Mouse (Mus musculus) midbrain, embryonic 16.5 days (tissue): Measurements from ENCODE around the gene Tctex1d4. TPM values are rescaled to one million over a fixed set of nuclear protein-coding genes. Genes with fewer than 3 reads are reported as not detected.

Experiments
- ATAC-seq: fragments of 200-750 bp; cut with Nextera tagmentation; 2 replicates; pipeline ENCODE4 v1.8.0; 2017; ENCODE audit warnings: moderate TSS enrichment
- H3K27ac ChIP-seq: fragments of 300-500 bp; sonication (generic); 2 replicates; pipeline ENCODE4 v1.5.1; 2014; ENCODE audit warnings: mild to moderate bottlenecking, low read length, mixed read lengths
- H3K27me3 ChIP-seq: fragments of 300-500 bp; sonication (generic); 2 replicates; pipeline ENCODE4 v1.6.1; 2014; ENCODE audit warnings: low read depth, low read length, mixed read lengths; ENCODE audit not compliant: control insufficient read depth, insufficient read depth
- H3K36me3 ChIP-seq: fragments of 300-500 bp; sonication (generic); 2 replicates; pipeline ENCODE4 v1.6.1; 2014; ENCODE audit warnings: mild to moderate bottlenecking, low read length, moderate library complexity, mixed read lengths; ENCODE audit not compliant: control insufficient read depth, insufficient read depth
- H3K4me1 ChIP-seq: fragments of 300-500 bp; sonication (generic); 2 replicates; pipeline ENCODE4 v1.6.1; 2014; ENCODE audit warnings: mild to moderate bottlenecking, low read length, mixed read lengths; ENCODE audit not compliant: control insufficient read depth, insufficient read depth
- H3K4me2 ChIP-seq: fragments of 300-500 bp; sonication (generic); 2 replicates; pipeline ENCODE4 v1.6.1; 2014; ENCODE audit warnings: mild to moderate bottlenecking, low read length, mixed read lengths
- H3K4me3 ChIP-seq: fragments of 300-500 bp; sonication (generic); 2 replicates; pipeline ENCODE4 v1.5.1; 2014; ENCODE audit warnings: low read depth, mild to moderate bottlenecking, low read length, moderate library complexity, mixed read lengths
- H3K9ac ChIP-seq: fragments of 300-500 bp; sonication (generic); 2 replicates; pipeline ENCODE4 v1.6.1; 2014; ENCODE audit warnings: low read depth, low read length, mixed read lengths
- H3K9me3 ChIP-seq: fragments of 300-500 bp; sonication (generic); replicated peaks from 2 replicates; pipeline ENCODE4 v1.6.1; 2014; ENCODE audit warnings: mild to moderate bottlenecking, low read length, mixed read lengths; ENCODE audit not compliant: control insufficient read depth, poor library complexity, severe bottlenecking
- WGBS: fragments of 180-500 bp; shearing (Covaris S2); extraction: QIAGEN DNeasy Blood & Tissue Kit; methylation state at CpG from one replicate; pipeline ENCODE4 v1.1.7; 2014; 5-methylcytosine and 5-hydroxymethylcytosine counted together
- polyA plus RNA-seq: library from polyadenylated mRNA; unstranded; fragments of >200 nt; fragmentation: Nextera tagmentation; extraction: Ambion mirVana; gene quantifications from 2 replicates; pipeline ENCODE4 v1.2.1, GENCODE M21; 2015

Tctex1d4 gene
- polyA plus RNA-seq, 1 experiment from 2014 or later, result 1.1 TPM

GRCm38 (mm10) chr4:117110985-117111384 lies 15.6 kb upstream of the Tctex1d4 start:
- Histone ChIP-seq H3K27me3 (no peaks in the 10 kb centered on the region), H3K4me3 (no peak overlapping the region), H3K4me1 (no peaks in the 10 kb centered on the region), H3K9ac (no peak overlapping the region), H3K9me3 (no peaks in the 10 kb centered on the region), H3K4me2 (no peak overlapping the region), H3K27ac (no peak overlapping the region), H3K36me3 (peaks cover 13% of the 10 kb centered on the region)
- ATAC-seq, result no peak
- WGBS, result 93% methylated on average over 11 of the region's 11 CpGs

- Histone ChIP-seq H3K27me3 (no peaks in the 10 kb centered on the region), H3K4me3 (no peak overlapping the region), H3K9me3 (no peaks in the 10 kb centered on the region), H3K4me1 (no peaks in the 10 kb centered on the region), H3K27ac (no peak overlapping the region), H3K36me3 (peaks cover 9% of the 10 kb centered on the region; the same call in 1 of the 2 replicates), H3K4me2 (no peak overlapping the region), H3K9ac (no peak overlapping the region)
- WGBS, result 82% methylated on average over 1 of the region's 1 CpGs
- ATAC-seq, result no peak
Measured at GRCm38 (mm10) chr4:117113237-117113636, 13.4 kb upstream of the Tctex1d4 start.

- WGBS, result 88% methylated on average over 5 of the region's 5 CpGs
- no peak for ATAC-seq
- Histone ChIP-seq H3K4me3 (no peak overlapping the region), H3K27me3 (no peaks in the 10 kb centered on the region), H3K9me3 (no peaks in the 10 kb centered on the region), H3K4me2 (no peak overlapping the region), H3K27ac (no peak overlapping the region), H3K36me3 (peaks cover 7% of the 10 kb centered on the region; the same call in 1 of the 2 replicates), H3K4me1 (peaks cover 6% of the 10 kb centered on the region; the same call in 1 of the 2 replicates), H3K9ac (no peak overlapping the region)
Measured at GRCm38 (mm10) chr4:117115592-117115991, 11.0 kb upstream of the Tctex1d4 start.

GRCm38 (mm10) chr4:117117931-117118330 lies 8.7 kb upstream of the Tctex1d4 start:
- 94% methylated on average over 7 of the region's 7 CpGs for WGBS
- peaks cover 6% of the 10 kb centered on the region; the same call in 1 of the 2 replicates for H3K4me1 ChIP-seq

GRCm38 (mm10) chr4:117119636-117120035 lies 7.0 kb upstream of the Tctex1d4 start:
- Histone ChIP-seq H3K27me3 (no peaks in the 10 kb centered on the region), H3K9ac (peak overlapping the region; percentile 79), H3K36me3 (no peaks in the 10 kb centered on the region), H3K4me3 (peak overlapping the region; percentile 69), H3K9me3 (no peaks in the 10 kb centered on the region), H3K4me2 (peak overlapping the region; percentile 88), H3K27ac (peak overlapping the region; percentile 94), H3K4me1 (peaks cover 6% of the 10 kb centered on the region; the same call in 1 of the 2 replicates)
- WGBS, result 56% methylated on average over 5 of the region's 5 CpGs
- ATAC-seq, result peak; percentile 19; the same call in 1 of the 2 replicates

More at GRCm38 (mm10) chr4:117117931-117118330, 8.7 kb upstream of the Tctex1d4 start:
- Histone ChIP-seq H3K4me2 (no peak overlapping the region), H3K9me3 (no peaks in the 10 kb centered on the region), H3K4me3 (no peak overlapping the region), H3K27ac (no peak overlapping the region), H3K36me3 (peaks cover 7% of the 10 kb centered on the region; the same call in 1 of the 2 replicates), H3K9ac (no peak overlapping the region), H3K27me3 (no peaks in the 10 kb centered on the region)
- ATAC-seq, result no peak

GRCm38 (mm10) chr4:117120052-117120444 lies 6.5 kb upstream of the Tctex1d4 start:
- ATAC-seq, result peak; percentile 47
- peak overlapping the region; percentile 69 for H3K4me3 ChIP-seq
- H3K9ac ChIP-seq, result peak overlapping the region; percentile 79
- no peaks in the 10 kb centered on the region for H3K9me3 ChIP-seq
- peak overlapping the region; percentile 88 for H3K4me2 ChIP-seq
- no peaks in the 10 kb centered on the region for H3K36me3 ChIP-seq
- peak overlapping the region; percentile 94 for H3K27ac ChIP-seq
- WGBS, result 6% methylated on average over 10 of the region's 10 CpGs
- H3K4me1 ChIP-seq, result peaks cover 7% of the 10 kb centered on the region
- H3K27me3 ChIP-seq, result no peaks in the 10 kb centered on the region

GRCm38 (mm10) chr4:117120445-117121414 lies 5.9 kb upstream of the Tctex1d4 start:
- Histone ChIP-seq H3K4me3 (peak overlapping the region; percentile 69), H3K27me3 (no peaks in the 10 kb centered on the region), H3K4me2 (peak overlapping the region; percentile 88), H3K9ac (peak overlapping the region; percentile 79), H3K9me3 (no peaks in the 10 kb centered on the region), H3K4me1 (peaks cover 14% of the 10 kb centered on the region), H3K36me3 (no peaks in the 10 kb centered on the region), H3K27ac (peak overlapping the region; percentile 94)
- peak; percentile 95 for ATAC-seq
- under 1% methylated on average over 69 of the region's 69 CpGs for WGBS

GRCm38 (mm10) chr4:117122209-117122608 lies 4.4 kb upstream of the Tctex1d4 start:
- Histone ChIP-seq H3K36me3 (no peaks in the 10 kb centered on the region), H3K9ac (no peak overlapping the region), H3K27me3 (no peaks in the 10 kb centered on the region), H3K9me3 (no peaks in the 10 kb centered on the region), H3K4me2 (no peak overlapping the region), H3K4me3 (no peak overlapping the region), H3K27ac (no peak overlapping the region), H3K4me1 (peaks cover 16% of the 10 kb centered on the region)
- ATAC-seq, result no peak
- WGBS, result 88% methylated on average over 4 of the region's 4 CpGs
